Mouse (Mus musculus): ENCODE data around the gene Faap100.
"Not testable (repeated sequence)": the region's sequence is repeated elsewhere in the genome, so short reads cannot be mapped to it uniquely, and the experiment has no call there.

Gene Faap100

GRCm38 (mm10) chr11:120352093-120352350, 26.5 kb downstream of the Faap100 start:
- DNase-seq (ENCODE audit: low spot score in 2 of 2) = not testable (repeated sequence)

GRCm38 (mm10) chr11:120351250-120352092, 27.1 kb downstream of the Faap100 start:
- no peak for DNase-seq (ENCODE audit: low spot score in 2 of 2)

- no peak for DNase-seq (ENCODE audit: low spot score in 2 of 2)
These were observed 27.9 kb downstream of the Faap100 start for GRCm38 (mm10) chr11:120350711-120351110.

- DNase-seq (ENCODE audit: low spot score in 2 of 2) = peak; percentile 67 to 77
These were observed 28.4 kb downstream of the Faap100 start for GRCm38 (mm10) chr11:120349986-120350702.

GRCm38 (mm10) chr11:120349371-120349985, 29.1 kb downstream of the Faap100 start:
- DNase-seq (ENCODE audit: low spot score in 2 of 2) = peak in 1 of 2 experiments; percentile 47

- peak in 1 of 2 experiments; percentile 46 for DNase-seq (ENCODE audit: low spot score in 2 of 2)
These were observed 29.7 kb downstream of the Faap100 start for GRCm38 (mm10) chr11:120348684-120349370.

GRCm38 (mm10) chr11:120347791-120348683, 30.5 kb downstream of the Faap100 start, which contains the start of gene Actg1:
Gene Actg1, minus strand, starts transcription at chr11:120348542.
- DNase-seq (ENCODE audit: low spot score in 2 of 2) = peak; percentile 73 to 80

- DNase-seq (ENCODE audit: low spot score in 2 of 2) = no peak
These were observed 31.3 kb downstream of the Faap100 start for GRCm38 (mm10) chr11:120347301-120347700.

GRCm38 (mm10) chr11:120346383-120347034, 32.1 kb downstream of the Faap100 start:
- DNase-seq (ENCODE audit: low spot score in 2 of 2) = not testable (repeated sequence)

GRCm38 (mm10) chr11:120345067-120345681, 33.4 kb downstream of the Faap100 start:
- DNase-seq (ENCODE audit: low spot score in 2 of 2) = no peak

- no peak for DNase-seq (ENCODE audit: low spot score in 2 of 2)
These were observed 34.1 kb downstream of the Faap100 start for GRCm38 (mm10) chr11:120344310-120344920.

GRCm38 (mm10) chr11:120343519-120344309, 34.9 kb downstream of the Faap100 start:
- DNase-seq (ENCODE audit: low spot score in 2 of 2) = no peak

GRCm38 (mm10) chr11:120342656-120343160, 35.9 kb downstream of the Faap100 start:
- DNase-seq (ENCODE audit: low spot score in 2 of 2) = no peak

- DNase-seq (ENCODE audit: low spot score in 2 of 2) = no peak
These were observed 36.9 kb downstream of the Faap100 start for GRCm38 (mm10) chr11:120341661-120342060.

- no peak for DNase-seq (ENCODE audit: low spot score in 2 of 2)
These were observed 38.5 kb downstream of the Faap100 start for GRCm38 (mm10) chr11:120339978-120340513.

- no peak for DNase-seq (ENCODE audit: low spot score in 2 of 2)
These were observed 39.8 kb downstream of the Faap100 start for GRCm38 (mm10) chr11:120338786-120339185.

GRCm38 (mm10) chr11:120337447-120337846, 41.1 kb downstream of the Faap100 start:
- no peak for DNase-seq (ENCODE audit: low spot score in 2 of 2)

- DNase-seq (ENCODE audit: low spot score in 2 of 2) = no peak
These were observed 43.0 kb downstream of the Faap100 start for GRCm38 (mm10) chr11:120335431-120336021.
